In genomic region chr2:106538329-106538728, GRCm38 (mm10) we compare ENCODE assay signal across 12 mouse cellular contexts.
"Had no signal": no experiment of that assay in that cellular context is flagged by ENCODE, and none has a peak within 500 bp of the region (broad histone marks: within the 10 kb centered on the region; RNA-seq: fewer than 3 reads in every experiment).

No protein-coding gene starts in this region.

- H3K4me1 ChIP-seq: liver, embryonic 15.5 days had no signal

- H3K9ac ChIP-seq: kidney, embryonic 15.5 days; liver, embryonic 15.5 days had no signal

- H3K36me3 ChIP-seq: kidney, embryonic 15.5 days; liver, embryonic 15.5 days had no signal

- DNase-seq: kidney, adult 2 months; kidney, postnatal 14 days; left cerebral cortex, postnatal 4 days; lung, adult 2 months; lung, postnatal 36 days; right cerebral cortex, postnatal 25 days; thymus, adult 18-20 months; thymus, postnatal 14 days had no signal

- H3K4me2 ChIP-seq: kidney, embryonic 15.5 days; liver, embryonic 11.5 days; liver, embryonic 15.5 days had no signal

- H3K4me3 ChIP-seq: kidney, embryonic 15.5 days; liver, embryonic 15.5 days had no signal

- H3K27me3 ChIP-seq: liver, embryonic 15.5 days had no signal

- H3K9me3 ChIP-seq: kidney, embryonic 15.5 days; liver, embryonic 15.5 days had no signal

- ATAC-seq: lung, postnatal 0 days had no signal

- H3K27ac ChIP-seq: kidney, embryonic 15.5 days; liver, embryonic 15.5 days had no signal
